Mouse (Mus musculus) CD4-positive naive resting alpha-beta T cell, adult 57 days (primary cell): Measurements from ENCODE around the gene Olfr1390. TPM values are rescaled to one million over a fixed set of nuclear protein-coding genes. Genes with fewer than 3 reads are reported as not detected.

Source experiments
- total RNA-seq: library from RNA; stranded (reverse); gene quantifications from one replicate; pipeline ENCODE4 v1.2.4, GENCODE M21; 2023

The Olfr1390 gene
- total RNA-seq = not detected

DNA sequence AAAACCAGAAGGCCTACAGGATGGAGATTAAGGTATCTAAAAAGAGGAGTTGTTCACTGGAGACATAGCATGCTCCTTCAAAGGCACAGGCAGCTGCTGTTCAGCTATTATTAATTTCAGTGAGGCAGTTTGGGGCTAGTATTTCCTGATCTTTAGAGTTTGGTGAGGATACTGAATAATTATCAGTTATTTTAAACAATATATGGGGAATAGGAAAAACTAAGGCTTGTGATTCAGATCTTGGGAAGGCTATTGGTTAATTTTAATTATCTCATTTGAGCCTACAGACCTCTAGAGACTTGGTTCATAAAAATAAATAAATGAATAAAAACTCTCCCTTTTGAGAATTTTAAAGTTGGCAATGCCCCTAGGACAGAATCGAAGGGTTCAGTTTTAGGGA is at the start of gene Olfr1390:
Olfr1390 (plus strand) TSS at position 301 of the 400 bp plus-strand sequence.

DNA sequence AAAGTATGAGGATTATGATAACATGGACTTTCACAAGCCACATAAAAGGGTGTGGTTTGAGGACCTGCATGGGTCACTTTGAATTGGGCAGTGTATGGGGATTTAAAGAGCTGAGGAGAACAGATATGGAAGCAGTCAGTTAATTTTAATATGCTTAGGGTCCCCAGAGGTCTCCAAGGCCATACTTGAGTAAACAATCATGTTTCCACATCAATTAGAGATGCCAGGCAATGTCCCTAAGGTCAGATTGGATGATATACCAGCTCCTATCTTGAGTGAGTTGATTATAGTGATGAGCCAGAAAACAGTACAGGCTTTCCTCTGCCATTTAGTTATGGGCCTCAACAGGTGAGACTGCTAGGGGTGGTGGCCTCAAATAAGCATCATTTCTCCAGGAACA is 30.5 kb upstream of the Olfr1390 start, which contains the start of gene Olfr10:
Olfr10 (plus strand) TSS at position 301 of the 400 bp plus-strand sequence.

DNA sequence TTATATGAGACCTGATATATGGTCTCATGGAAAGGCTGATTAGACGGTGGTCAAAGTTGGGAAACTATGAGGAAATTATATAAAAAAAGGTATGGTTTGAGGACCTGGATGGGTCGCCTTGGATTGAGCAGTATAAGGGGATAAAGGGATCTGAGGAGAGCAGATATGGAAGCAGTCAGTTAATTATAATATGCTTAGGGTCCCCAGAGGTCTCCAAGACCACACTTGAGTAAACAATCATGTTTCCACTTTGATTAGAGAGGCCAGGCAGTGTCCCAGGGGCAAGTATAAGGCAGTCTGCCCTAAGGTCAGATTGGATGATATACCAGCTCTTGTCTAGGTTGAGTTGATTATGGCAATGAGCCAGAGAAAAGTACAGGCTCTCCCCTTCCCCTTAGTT is 12.5 kb upstream of the Olfr1390 start, which contains the start of gene Olfr1391:
Olfr1391 (plus strand) TSS at position 301 of the 400 bp plus-strand sequence.

Other genes starting within 250 kb of the Olfr1390 start
- gene Olfr1396, start 220.3 kb upstream of the Olfr1390 start, total RNA-seq = not detected
- gene Olfr1395, start 192.9 kb upstream of the Olfr1390 start, total RNA-seq = not detected
- not detected for gene Olfr1394, start 180.8 kb upstream of the Olfr1390 start, total RNA-seq
- 0.89 TPM for gene Btnl9, start 148.0 kb upstream of the Olfr1390 start, total RNA-seq
- gene Zfp62, start 131.9 kb upstream of the Olfr1390 start, total RNA-seq = 94.6 TPM
- 52.8 TPM for gene Mgat1, start 91.0 kb upstream of the Olfr1390 start, total RNA-seq
- 0.27 TPM for gene Olfr1393, start 56.9 kb upstream of the Olfr1390 start, total RNA-seq
- not detected for gene Olfr1392, start 49.9 kb upstream of the Olfr1390 start, total RNA-seq
- not detected for gene Olfr10, start 30.4 kb upstream of the Olfr1390 start, total RNA-seq
- not detected for gene Olfr1391, start 12.4 kb upstream of the Olfr1390 start, total RNA-seq
- not detected for gene Olfr1389, start 87.9 kb downstream of the Olfr1390 start, total RNA-seq
- gene Olfr1388, start 101.4 kb downstream of the Olfr1390 start, total RNA-seq = 0.33 TPM
- gene Olfr1387, start 120.2 kb downstream of the Olfr1390 start, total RNA-seq = not detected
- gene Olfr1386, start 129.9 kb downstream of the Olfr1390 start, total RNA-seq = not detected
- not detected for gene Olfr1385, start 153.9 kb downstream of the Olfr1390 start, total RNA-seq
- gene Olfr1384, start 171.5 kb downstream of the Olfr1390 start, total RNA-seq = not detected
- not detected for gene Olfr1383, start 184.5 kb downstream of the Olfr1390 start, total RNA-seq
- gene Olfr1382, start 193.1 kb downstream of the Olfr1390 start, total RNA-seq = not detected
- not detected for gene Olfr1381, start 208.3 kb downstream of the Olfr1390 start, total RNA-seq
- not detected for gene Olfr1380, start 221.7 kb downstream of the Olfr1390 start, total RNA-seq